Mouse (Mus musculus) kidney, adult 2 months (tissue): Measurements from ENCODE around the gene Pdcd7. TPM values are rescaled to one million over a fixed set of nuclear protein-coding genes. Genes with fewer than 3 reads are reported as not detected.

Experiments
- DNase-seq: peaks from one replicate; pipeline ENCODE4 v3.0.0; 2021
- H3K27ac ChIP-seq: fragments of 200-500 bp; 2 replicates; pipeline ENCODE4 v1.5.1; 2012; ENCODE audit warnings: low read depth, low read length, control low read depth, inconsistent platforms; ENCODE audit not compliant: insufficient read depth
- H3K27me3 ChIP-seq: fragments of 200-500 bp; replicated peaks from 2 replicates; pipeline ENCODE4 v1.6.1; 2012; ENCODE audit warnings: mild to moderate bottlenecking, moderate library complexity, low read length, inconsistent platforms; ENCODE audit not compliant: control insufficient read depth, insufficient read depth
- H3K36me3 ChIP-seq: fragments of 200-500 bp; 2 replicates; pipeline ENCODE4 v1.6.1; 2012; ENCODE audit warnings: mild to moderate bottlenecking, moderate library complexity, low read length, inconsistent platforms; ENCODE audit not compliant: control insufficient read depth, insufficient read depth
- H3K4me1 ChIP-seq: fragments of 200-500 bp; 2 replicates; pipeline ENCODE4 v1.6.1; 2011; ENCODE audit warnings: low read length; ENCODE audit not compliant: control insufficient read depth, insufficient read depth
- H3K4me3 ChIP-seq: fragments of 200-500 bp; 2 replicates; pipeline ENCODE4 v1.5.1; 2011; ENCODE audit warnings: mild to moderate bottlenecking, low read depth, low read length, control low read depth; ENCODE audit not compliant: insufficient read depth
- CTCF ChIP-seq: fragments of 200-500 bp; conservative IDR thresholded peaks from 2 replicates; pipeline ENCODE4 v1.5.1; 2011; ENCODE audit warnings: low read depth, mild to moderate bottlenecking, control low read depth, low read length, moderate library complexity, mixed read lengths; ENCODE audit not compliant: insufficient read depth, insufficient read length
- POLR2A ChIP-seq: fragments of 200-500 bp; IDR thresholded peaks from one replicate; pipeline ENCODE4 v1.6.1; 2011; ENCODE audit warnings: low read depth, low read length, control low read depth
- WGBS: fragments of 180-500 bp; shearing (Covaris S2); methylation state at CpG from one replicate; pipeline ENCODE4 v1.1.7; 2018; 5-methylcytosine and 5-hydroxymethylcytosine counted together
- polyA plus RNA-seq: library from polyadenylated mRNA; depleted of rRNA; stranded (reverse); fragments of >200 nt; gene quantifications from 2 replicates; pipeline ENCODE4 v1.2.3, GENCODE M21; 2012

Gene Pdcd7
- polyA plus RNA-seq, 1 experiment, result 6.0 TPM

DNA sequence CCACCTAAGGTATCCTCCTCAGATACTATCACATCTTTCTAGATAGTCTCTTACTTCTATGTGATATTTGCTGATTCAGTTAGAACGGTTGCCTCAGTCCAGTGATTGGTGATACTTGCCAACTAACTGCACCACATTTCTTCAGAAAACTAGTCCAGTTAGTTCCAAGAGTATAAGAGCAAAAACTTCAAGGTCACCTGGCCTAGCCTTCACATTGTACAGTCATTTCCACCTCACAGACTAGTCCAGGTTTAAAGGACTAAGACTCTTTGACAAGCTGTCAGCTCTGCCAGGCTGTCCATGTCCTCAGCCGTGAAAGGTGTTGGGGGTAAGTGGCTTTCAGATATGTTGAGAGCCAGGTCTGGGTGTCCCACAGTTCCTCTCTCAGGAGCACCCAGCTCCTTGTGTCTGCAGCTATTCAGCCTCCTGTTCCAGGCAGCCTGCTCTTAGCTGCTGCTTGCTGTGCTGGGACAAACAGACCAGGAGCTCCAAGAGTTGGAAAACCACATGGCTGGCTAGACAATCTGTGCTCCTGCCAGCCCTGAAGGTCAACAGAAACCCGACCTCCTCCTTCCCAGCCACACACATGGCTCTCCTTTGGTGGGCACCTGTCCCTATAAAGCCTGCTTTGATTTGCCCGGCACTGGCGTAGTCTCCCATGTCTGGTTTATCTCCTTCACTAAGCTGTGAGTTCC is 28.7 kb downstream of the Pdcd7 start:
- Histone ChIP-seq H3K4me1 (no peaks in the 10 kb centered on the region), H3K27ac (no peak overlapping the region), H3K36me3 (no peaks in the 10 kb centered on the region), H3K4me3 (no peak overlapping the region), H3K27me3 (no peaks in the 10 kb centered on the region)
- TF ChIP-seq POLR2A, result no peak
- TF ChIP-seq CTCF, result no peak
- 77% methylated on average over 5 of the region's 5 CpGs for WGBS
- DNase-seq, result no peak

DNA sequence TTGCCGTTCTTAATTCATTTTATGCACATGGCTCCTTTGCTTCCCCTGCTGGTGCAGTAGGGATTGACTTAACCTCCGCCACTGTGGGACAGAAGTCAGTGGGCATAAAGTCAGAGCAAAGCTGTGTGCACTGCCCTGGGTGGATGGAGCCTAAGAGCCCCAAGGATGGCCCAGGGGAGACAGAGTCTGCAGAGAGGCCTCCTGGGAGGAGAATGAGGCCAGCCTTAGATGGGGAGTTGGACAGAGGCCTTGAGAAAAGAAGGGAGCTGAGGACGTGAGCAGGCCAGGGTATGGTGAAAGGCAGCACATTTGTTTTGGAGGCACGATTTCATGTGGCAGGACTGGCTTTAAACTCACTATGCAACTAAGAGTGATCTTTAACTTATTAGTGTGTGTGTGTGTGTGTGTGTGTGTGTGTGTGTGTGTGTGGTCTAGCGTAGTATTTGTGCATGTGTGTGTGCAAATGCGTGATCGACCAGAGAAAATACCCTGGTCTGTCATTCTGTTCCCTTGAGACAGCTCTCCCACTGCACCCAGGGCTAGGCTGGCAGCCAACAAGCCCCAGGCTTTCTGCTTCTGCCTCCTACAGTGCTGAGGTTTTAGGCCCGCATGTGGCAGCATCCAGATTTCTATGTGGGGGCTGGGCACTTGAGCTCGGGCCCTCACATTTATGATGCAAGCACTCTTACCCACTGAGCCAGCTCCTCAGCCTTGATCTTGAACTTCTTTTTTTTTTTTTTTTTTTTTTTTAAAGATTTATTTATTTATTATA is 29.4 kb downstream of the Pdcd7 start:
- TF ChIP-seq POLR2A (no peak), CTCF (no peak)
- H3K27me3 ChIP-seq, result no peaks in the 10 kb centered on the region
- no peak overlapping the region for H3K27ac ChIP-seq
- H3K36me3 ChIP-seq, result no peaks in the 10 kb centered on the region
- 70% methylated on average over 9 of the region's 9 CpGs for WGBS
- H3K4me3 ChIP-seq, result no peak overlapping the region
- no peak for DNase-seq
- no peaks in the 10 kb centered on the region for H3K4me1 ChIP-seq

DNA sequence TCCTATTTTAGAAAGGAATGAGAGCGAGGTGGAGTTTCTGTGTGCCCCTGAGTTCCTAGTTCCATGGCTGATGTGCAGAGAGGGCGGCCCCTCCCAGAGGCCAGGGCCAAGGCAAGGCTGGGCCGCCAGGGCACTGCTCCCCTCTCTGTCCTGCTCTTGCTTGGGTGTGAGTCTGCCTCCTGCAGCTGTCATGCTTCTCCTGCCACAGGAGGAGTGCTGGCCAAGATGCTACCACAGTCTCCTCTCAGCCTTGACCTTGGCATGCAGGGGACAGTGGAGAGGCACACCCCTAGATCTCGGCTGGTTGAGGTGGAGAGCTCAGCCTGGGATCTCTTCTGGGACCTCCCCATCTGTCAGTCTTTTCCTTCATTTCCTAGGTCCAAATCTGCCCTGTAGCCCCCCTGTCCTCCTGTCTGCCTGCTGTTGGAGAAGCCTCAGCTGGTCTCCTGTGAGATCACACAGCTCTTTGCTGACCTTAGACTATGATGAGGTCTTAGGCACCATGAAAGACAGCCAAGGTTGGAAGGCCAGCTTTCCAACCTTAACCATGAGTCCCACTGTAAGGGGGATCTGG is 35.2 kb downstream of the Pdcd7 start:
- no peaks in the 10 kb centered on the region for H3K36me3 ChIP-seq
- H3K4me3 ChIP-seq, result no peak overlapping the region
- H3K4me1 ChIP-seq, result peaks cover 3% of the 10 kb centered on the region; the same call in 1 of the 2 replicates
- H3K27ac ChIP-seq, result no peak overlapping the region
- DNase-seq, result no peak
- H3K27me3 ChIP-seq, result no peaks in the 10 kb centered on the region
- TF ChIP-seq POLR2A, result no peak
- TF ChIP-seq CTCF, result no peak
- 78% methylated on average over 4 of the region's 4 CpGs for WGBS

DNA sequence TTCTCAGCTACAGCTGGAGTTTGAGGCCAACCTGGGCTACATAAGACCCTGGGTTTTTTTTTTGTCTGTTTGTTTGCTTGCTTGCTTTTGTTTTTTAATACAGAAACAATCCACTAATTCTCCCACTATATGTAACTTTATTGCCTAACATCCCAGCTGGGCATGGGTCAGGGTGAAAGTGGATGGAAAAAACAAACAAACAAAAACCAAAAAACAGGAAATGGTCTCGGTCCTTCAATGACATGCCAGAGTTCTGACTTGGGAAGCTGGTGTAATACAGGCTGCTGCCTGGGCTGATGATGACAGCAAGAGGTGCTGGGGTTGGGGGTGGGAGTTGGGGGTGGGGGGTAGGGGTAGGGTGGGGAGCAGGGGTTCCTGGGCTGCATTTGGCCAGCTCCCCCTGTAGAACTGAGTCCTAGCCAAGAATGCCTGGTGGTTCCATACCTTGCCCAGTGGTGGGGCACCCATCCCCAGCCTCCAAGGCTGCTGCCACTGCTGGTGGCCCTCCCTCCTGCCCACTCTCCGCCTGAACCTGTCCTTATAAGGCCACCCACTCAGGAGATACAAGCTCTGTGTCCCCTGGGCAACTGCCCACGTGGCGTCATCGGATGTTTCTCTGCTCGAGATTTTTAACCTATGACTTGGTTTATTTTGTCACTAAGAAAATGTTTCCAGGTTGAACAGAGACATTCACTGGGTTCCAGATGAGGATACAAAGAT is 36.3 kb downstream of the Pdcd7 start:
- Histone ChIP-seq H3K27ac (no peak overlapping the region), H3K27me3 (no peaks in the 10 kb centered on the region), H3K4me1 (peaks cover 3% of the 10 kb centered on the region; the same call in 1 of the 2 replicates), H3K36me3 (no peaks in the 10 kb centered on the region), H3K4me3 (no peak overlapping the region)
- no peak for DNase-seq
- WGBS, result 69% methylated on average over 6 of the region's 6 CpGs
- TF ChIP-seq CTCF, result no peak
- no peak for TF ChIP-seq POLR2A

DNA sequence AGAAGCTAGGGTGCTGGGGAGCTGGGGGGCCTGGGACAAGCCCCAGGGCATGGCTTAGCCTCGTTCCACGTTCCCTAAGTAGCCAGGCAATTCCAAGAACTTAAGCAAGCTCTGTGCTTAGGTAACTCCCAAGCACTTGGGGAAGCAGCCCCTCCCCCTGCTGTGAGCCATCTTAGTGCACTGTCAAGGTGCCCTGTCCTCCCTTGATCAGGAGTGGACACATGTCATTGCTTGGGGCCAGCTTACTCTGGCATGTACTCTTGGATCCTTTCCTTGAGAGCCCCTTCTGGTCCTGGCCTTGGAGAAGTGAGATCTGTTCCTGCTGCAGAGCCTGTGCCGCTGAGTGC is 36.8 kb downstream of the Pdcd7 start:
- TF ChIP-seq POLR2A (no peak), CTCF (no peak)
- Histone ChIP-seq H3K27ac (peak overlapping the region; percentile 60; the same call in 1 of the 2 replicates), H3K27me3 (no peaks in the 10 kb centered on the region), H3K36me3 (no peaks in the 10 kb centered on the region), H3K4me1 (peaks cover 3% of the 10 kb centered on the region; the same call in 1 of the 2 replicates), H3K4me3 (no peak overlapping the region)
- no peak for DNase-seq
- WGBS, result 44% methylated on average over 3 of the region's 3 CpGs

DNA sequence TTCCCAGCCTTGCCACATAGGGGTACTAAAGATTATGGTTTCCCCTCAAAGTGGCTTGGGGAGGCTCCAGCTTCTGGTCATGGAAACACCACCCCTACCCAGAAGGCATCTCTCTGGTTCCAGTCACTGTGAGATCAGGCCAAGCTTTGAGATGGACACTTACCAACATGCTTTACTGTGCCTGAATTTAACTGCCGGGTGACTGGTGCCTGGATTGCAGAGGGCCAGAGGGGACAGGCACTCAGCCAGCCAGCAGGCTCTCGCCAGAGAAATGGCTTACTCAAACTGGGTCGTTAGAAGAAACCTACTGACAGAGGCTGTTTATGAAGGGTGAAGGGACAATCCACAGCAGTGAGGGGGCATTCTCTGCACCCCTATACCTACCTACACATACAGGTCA is 38.4 kb downstream of the Pdcd7 start:
- 38% methylated on average over 3 of the region's 3 CpGs for WGBS
- TF ChIP-seq POLR2A, result no peak
- TF ChIP-seq CTCF, result no peak
- no peaks in the 10 kb centered on the region for H3K27me3 ChIP-seq
- peaks cover 3% of the 10 kb centered on the region; the same call in 1 of the 2 replicates for H3K4me1 ChIP-seq
- H3K4me3 ChIP-seq, result no peak overlapping the region
- H3K27ac ChIP-seq, result peak overlapping the region; percentile 1; the same call in 1 of the 2 replicates
- no peaks in the 10 kb centered on the region for H3K36me3 ChIP-seq
- peak; percentile 43 for DNase-seq
